In genomic region chr7:100148586-100148985, GRCm38 (mm10) we compare ENCODE assay signal across 34 mouse cellular contexts. TPM values are rescaled to one million over a fixed set of nuclear protein-coding genes. Genes with fewer than 3 reads are reported as not detected.
DNase-seq lines count a peak whose midpoint lies in the region; TF ChIP-seq lines count a peak whose summit lies in the region.
"Had no signal": no experiment of that assay in that cellular context is flagged by ENCODE, and none has a peak within 500 bp of the region (broad histone marks: within the 10 kb centered on the region; RNA-seq: fewer than 3 reads in every experiment).

No protein-coding gene starts in this region.

- intact Hi-C loops in left cerebral cortex, postnatal 4 days (cut with DNase I) = no loop called here

- H3K36me3 ChIP-seq in liver, adult 2 months (ENCODE audit: control insufficient read depth, insufficient read depth, low read length) = no peaks in the 10 kb centered on the region
- no peaks in the 10 kb centered on the region for H3K36me3 ChIP-seq in small intestine, adult 2 months (ENCODE audit: control insufficient read depth, insufficient read depth, low read length)
- H3K36me3 ChIP-seq: embryonic facial prominence, embryonic 12.5 days; forebrain, embryonic 10.5 days; forebrain, embryonic 15.5 days; hindbrain, embryonic 10.5 days; hindbrain, embryonic 15.5 days; limb, embryonic 12.5 days; liver, embryonic 12.5 days; midbrain, embryonic 12.5 days; neural tube, embryonic 13.5 days; stomach, embryonic 15.5 days had no signal

- H3K27me3 ChIP-seq in liver, adult 2 months (ENCODE audit: control insufficient read depth, insufficient read depth, low read length) = no peaks in the 10 kb centered on the region
- no peaks in the 10 kb centered on the region for H3K27me3 ChIP-seq in small intestine, adult 2 months (ENCODE audit: control insufficient read depth, insufficient read depth, low read length)
- H3K27me3 ChIP-seq: forebrain, embryonic 15.5 days; hindbrain, embryonic 15.5 days; limb, embryonic 12.5 days; midbrain, embryonic 12.5 days; neural tube, embryonic 13.5 days; stomach, embryonic 15.5 days had no signal

- no peak for TF ChIP-seq POLR2A in liver, adult 2 months (IDR thresholded peaks at IDR 0.05; ENCODE audit: extremely low read depth, insufficient read depth, low read length)
- no peak for TF ChIP-seq POLR2A in small intestine, adult 2 months (IDR thresholded peaks at IDR 0.05; ENCODE audit: low read depth, low read length)

- no peak overlapping the region for H3K9ac ChIP-seq in liver, adult 2 months (ENCODE audit: low read depth, low read length)
- H3K9ac ChIP-seq: embryonic facial prominence, embryonic 12.5 days; forebrain, embryonic 15.5 days; hindbrain, embryonic 15.5 days; limb, embryonic 12.5 days; liver, embryonic 12.5 days; liver, postnatal 0 days; midbrain, embryonic 12.5 days; neural tube, embryonic 13.5 days; stomach, embryonic 15.5 days had no signal

- no peak for TF ChIP-seq CTCF in liver, adult 2 months (IDR thresholded peaks at IDR 0.05; ENCODE audit: low read depth, low read length)
- no peak for TF ChIP-seq CTCF in small intestine, adult 2 months (IDR thresholded peaks at IDR 0.05; ENCODE audit: extremely low read depth, insufficient read length, insufficient replicate concordance, low read depth, low read length)

- H3K27ac ChIP-seq in liver, adult 2 months (replicated peaks; ENCODE audit: insufficient read depth, low read depth, low read length) = peak overlapping the region; percentile 11
- peak overlapping the region; percentile 58; the same call in 1 of the 2 replicates for H3K27ac ChIP-seq in small intestine, adult 2 months (ENCODE audit: insufficient read depth, low read depth, low read length)
- H3K27ac ChIP-seq: embryonic facial prominence, embryonic 12.5 days; forebrain, embryonic 10.5 days; forebrain, embryonic 15.5 days; gastrocnemius, adult 2 months; hindbrain, embryonic 10.5 days; hindbrain, embryonic 15.5 days; limb, embryonic 12.5 days; liver, embryonic 12.5 days; midbrain, embryonic 12.5 days; neural tube, embryonic 13.5 days; stomach, embryonic 15.5 days had no signal

- no peak overlapping the region for H3K4me3 ChIP-seq in liver, adult 2 months (ENCODE audit: insufficient read depth, low read depth, low read length)
- H3K4me3 ChIP-seq in small intestine, adult 2 months (ENCODE audit: low read depth, low read length) = no peak overlapping the region
- H3K4me3 ChIP-seq: embryonic facial prominence, embryonic 12.5 days; forebrain, embryonic 10.5 days; forebrain, embryonic 15.5 days; gastrocnemius, adult 2 months; hindbrain, embryonic 10.5 days; hindbrain, embryonic 15.5 days; limb, embryonic 12.5 days; liver, embryonic 12.5 days; midbrain, embryonic 12.5 days; neural tube, embryonic 13.5 days; stomach, embryonic 15.5 days had no signal

- DNase-seq in cerebellum, adult 9-10 months = peak; percentile 26
- no peak for DNase-seq in cerebellum, adult 11 months
- DNase-seq in liver, adult 2 months (ENCODE audit: extremely low read depth, low read depth, low spot score) = peak; percentile 91
- DNase-seq in liver = no peak
- DNase-seq in cerebellum, postnatal 10 days = peak; percentile 19 to 25
- DNase-seq in left cerebral cortex, postnatal 4 days = no peak
- DNase-seq: adrenal gland, adult 2 months; adrenal gland, postnatal 36 days; embryo, embryonic 11 days; gastrocnemius, adult 2 months; gastrocnemius, postnatal 36 days; heart, postnatal 14 days; kidney, postnatal 25 days; liver, postnatal 0 days; lung, postnatal 36 days; retina, postnatal 1 day; right cerebral cortex, postnatal 14 days; thymus, adult 18-20 months; thymus, postnatal 25 days had no signal

- WGBS in liver, adult 2 months = 25% methylated on average over 4 of the region's 4 CpGs
- WGBS in small intestine, adult 2 months = 24% methylated on average over 4 of the region's 4 CpGs

- no peaks in the 10 kb centered on the region for H3K4me1 ChIP-seq in liver, adult 2 months (ENCODE audit: control insufficient read depth, insufficient read depth, low read length)
- H3K4me1 ChIP-seq in small intestine, adult 2 months (ENCODE audit: control insufficient read depth, insufficient read depth, insufficient read length, low read length) = peaks cover 13% of the 10 kb centered on the region; the same call in 1 of the 2 replicates
- H3K4me1 ChIP-seq: forebrain, embryonic 15.5 days; hindbrain, embryonic 10.5 days; hindbrain, embryonic 15.5 days; limb, embryonic 12.5 days; liver, embryonic 12.5 days; midbrain, embryonic 12.5 days; neural tube, embryonic 13.5 days; stomach, embryonic 15.5 days had no signal

- no peaks in the 10 kb centered on the region for H3K79me2 ChIP-seq in liver, adult 2 months (ENCODE audit: control insufficient read depth, insufficient read depth, low read length)

RNA-seq across cellular contexts. Expression of gene Lipt2, which starts 10.5 kb away (rescaled TPM):
- total RNA-seq in liver, adult 2 months (2014; rRNA removed) = 3.8 and 5.8 TPM in 2 replicates
- polyA plus RNA-seq in liver, adult 2 months (2012; rRNA removed) = 4.5 and 5.2 TPM in 2 replicates
- 11.5 and 13.2 TPM in 2 replicates for polyA plus RNA-seq in small intestine, adult 2 months (2012; rRNA removed)
- 1 to 10 TPM; 6.8 to 7.6 TPM for total RNA-seq in left cerebral cortex, postnatal 4 days (2021)
- polyA plus RNA-seq: CD4-positive, CD25-positive, alpha-beta regulatory T cell, adult 4 months had no signal

RNA-seq across cellular contexts. Expression of gene Pold3, which starts 27.2 kb away (rescaled TPM):
- 8.9 and 9.0 TPM in 2 replicates for total RNA-seq in liver, adult 2 months (2014; rRNA removed)
- polyA plus RNA-seq in liver, adult 2 months (2012; rRNA removed) = 2.7 and 3.8 TPM in 2 replicates
- polyA plus RNA-seq in small intestine, adult 2 months (2012; rRNA removed) = 2.4 and 4.2 TPM in 2 replicates
- 10 to 100 TPM; 49.6 to 51.8 TPM for total RNA-seq in left cerebral cortex, postnatal 4 days (2021)

RNA-seq across cellular contexts. Expression of gene Kcne3, which starts 27.7 kb away (rescaled TPM):
- 1.8 and 4.5 TPM in 2 replicates for total RNA-seq in liver, adult 2 months (2014; rRNA removed)
- polyA plus RNA-seq in liver, adult 2 months (2012; rRNA removed) = 0.78 and 1.6 TPM in 2 replicates
- 94.9 and 97.8 TPM in 2 replicates for polyA plus RNA-seq in small intestine, adult 2 months (2012; rRNA removed)
- total RNA-seq in left cerebral cortex, postnatal 4 days (2021) = not detected
- total RNA-seq: layer of hippocampus, postnatal 10 days; left cerebral cortex, postnatal 14 days had no signal
- polyA plus RNA-seq: CD4-positive, CD25-positive, alpha-beta regulatory T cell, adult 4 months; inflammation-experienced regulatory T-cells, adult 6 months had no signal

Comparison
In these comparisons a context has a peak if more than half of its experiments do, and no peak if none do; other contexts are left out.
1. DNase-seq: peak in cerebellum, adult 9-10 months (single experiment), liver, adult 2 months (single experiment) and cerebellum, postnatal 10 days (2 of 2); none in cerebellum, adult 11 months (single experiment), liver (single experiment) and left cerebral cortex, postnatal 4 days (single experiment).